16 mouse cellular contexts compared by ENCODE assay signal in the genomic region with DNA sequence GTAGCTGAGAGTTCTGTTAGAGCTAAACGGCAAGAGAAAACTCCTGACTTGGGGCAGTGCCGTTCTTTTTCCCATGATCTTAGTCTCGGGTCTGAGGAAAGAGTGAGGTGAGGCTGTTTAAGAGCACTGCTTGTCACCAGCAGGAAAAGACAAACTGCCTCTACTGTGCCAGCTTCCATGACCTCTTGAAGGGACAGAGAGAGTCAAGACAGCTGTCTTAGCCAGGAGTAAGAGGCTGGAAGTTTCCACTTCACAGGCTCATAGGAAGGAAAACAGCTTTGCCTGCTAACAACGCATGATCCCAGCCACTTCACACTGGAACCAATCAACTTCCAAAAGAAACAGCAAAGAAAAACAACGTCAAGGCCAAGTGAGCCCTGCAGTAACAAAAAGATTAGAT. TPM values are rescaled to one million over a fixed set of nuclear protein-coding genes. Genes with fewer than 3 reads are reported as not detected.
DNase-seq lines count a peak whose midpoint lies in the region; ATAC-seq and TF ChIP-seq lines count a peak whose summit lies in the region.
"Had no signal": no experiment of that assay in that cellular context is flagged by ENCODE, and none has a peak within 500 bp of the region (broad histone marks: within the 10 kb centered on the region; RNA-seq: fewer than 3 reads in every experiment).

No protein-coding gene starts in this region.

- no peak for TF ChIP-seq CTCF in heart, postnatal 0 days (IDR thresholded peaks at IDR 0.05; ENCODE audit: low read depth)
- TF ChIP-seq CTCF in lung, postnatal 0 days (IDR thresholded peaks at IDR 0.05): no peak
- no peak for TF ChIP-seq CTCF in stomach, postnatal 0 days (IDR thresholded peaks at IDR 0.05; ENCODE audit: low read depth)

- no peak for TF ChIP-seq EP300 in heart, postnatal 0 days (IDR thresholded peaks at IDR 0.05; ENCODE audit: low read depth)
- TF ChIP-seq EP300 in lung, postnatal 0 days (IDR thresholded peaks at IDR 0.05): no peak
- no peak for TF ChIP-seq EP300 in stomach, postnatal 0 days (optimal IDR thresholded peaks at IDR 0.05)

- H3K9ac ChIP-seq in heart, postnatal 0 days (replicated peaks; ENCODE audit: low read depth, low read length): no peak overlapping the region
- no peak overlapping the region for H3K9ac ChIP-seq in lung, postnatal 0 days (replicated peaks; ENCODE audit: low read depth)
- H3K9ac ChIP-seq in stomach, postnatal 0 days (ENCODE audit: low read length): no peak overlapping the region
- H3K9ac ChIP-seq: forebrain, embryonic 15.5 days; limb, embryonic 12.5 days; liver, embryonic 15.5 days; midbrain, embryonic 13.5 days had no signal

- H3K36me3 ChIP-seq in heart, postnatal 0 days (replicated peaks; ENCODE audit: control insufficient read depth, insufficient read depth, low read length): peaks cover 56% of the 10 kb centered on the region
- peaks cover 37% of the 10 kb centered on the region; the same call in 1 of the 2 replicates for H3K36me3 ChIP-seq in lung, postnatal 0 days (ENCODE audit: insufficient read depth, low read length)
- peaks cover 14% of the 10 kb centered on the region for H3K36me3 ChIP-seq in stomach, postnatal 0 days (ENCODE audit: control insufficient read depth, insufficient read depth, low read length)

- H3K27ac ChIP-seq in heart, postnatal 0 days (ENCODE audit: low read depth): 0 out of 2 replicates have a peak overlapping the region, but pooled peaks have one; percentile 1
- H3K27ac ChIP-seq in lung, postnatal 0 days (ENCODE audit: low read length): no peak overlapping the region
- 0 out of 2 replicates have a peak overlapping the region, but pooled peaks have one; percentile 13 for H3K27ac ChIP-seq in stomach, postnatal 0 days (replicated peaks)
- H3K27ac ChIP-seq: embryonic facial prominence, embryonic 10.5 days; forebrain, embryonic 15.5 days; left cerebral cortex, adult 2 months; limb, embryonic 12.5 days; liver, embryonic 15.5 days; midbrain, embryonic 13.5 days had no signal

- H3K4me1 ChIP-seq in heart, postnatal 0 days (ENCODE audit: control insufficient read depth, insufficient read depth): peaks cover 28% of the 10 kb centered on the region
- peaks cover 4% of the 10 kb centered on the region; the same call in 1 of the 2 replicates for H3K4me1 ChIP-seq in lung, postnatal 0 days (ENCODE audit: insufficient read depth, low read depth, low read length)
- no peaks in the 10 kb centered on the region for H3K4me1 ChIP-seq in stomach, postnatal 0 days (replicated peaks; ENCODE audit: control insufficient read depth, insufficient read depth)

- intact Hi-C loops in gastrocnemius, postnatal 14 days (cut with DNase I; ENCODE audit: low total_unique reads): no loop called here
- intact Hi-C loops in heart, postnatal 10 days (cut with DNase I): no loop called here

- peak; percentile 29 for DNase-seq in gastrocnemius, adult 18-20 months (ENCODE audit: low spot score)
- DNase-seq in gastrocnemius, postnatal 14 days: no peak
- no peak for DNase-seq in heart, postnatal 0 days (ENCODE audit: low spot score)
- no peak for DNase-seq in heart, postnatal 10 days
- peak; percentile 23 for DNase-seq in lung, postnatal 0 days (ENCODE audit: low spot score)
- DNase-seq in lung, postnatal 36 days: no peak
- no peak for DNase-seq in stomach, postnatal 0 days (ENCODE audit: low spot score)
- DNase-seq: cerebellum, postnatal 25 days; thymus, postnatal 4 days had no signal

- H3K27me3 ChIP-seq in heart, postnatal 0 days (ENCODE audit: control insufficient read depth, insufficient read depth, low read length): no peaks in the 10 kb centered on the region
- H3K27me3 ChIP-seq in lung, postnatal 0 days (replicated peaks; ENCODE audit: insufficient read depth, low read length): no peaks in the 10 kb centered on the region
- H3K27me3 ChIP-seq in stomach, postnatal 0 days (ENCODE audit: control insufficient read depth, insufficient read depth, low read length): no peaks in the 10 kb centered on the region
- H3K27me3 ChIP-seq: forebrain, embryonic 15.5 days; limb, embryonic 12.5 days; liver, embryonic 15.5 days; midbrain, embryonic 13.5 days had no signal

- no peaks in the 10 kb centered on the region for H3K9me3 ChIP-seq in heart, postnatal 0 days (replicated peaks; ENCODE audit: control insufficient read depth, low read length)
- H3K9me3 ChIP-seq in lung, postnatal 0 days (ENCODE audit: low read length): no peaks in the 10 kb centered on the region
- H3K9me3 ChIP-seq in stomach, postnatal 0 days (ENCODE audit: control insufficient read depth, low read length): no peaks in the 10 kb centered on the region
- H3K9me3 ChIP-seq: embryonic facial prominence, embryonic 10.5 days; forebrain, embryonic 15.5 days; limb, embryonic 12.5 days; liver, embryonic 15.5 days; midbrain, embryonic 13.5 days had no signal

- no peak overlapping the region for H3K4me3 ChIP-seq in heart, postnatal 0 days (ENCODE audit: low read depth, low read length)
- H3K4me3 ChIP-seq in lung, postnatal 0 days (ENCODE audit: low read depth, low read length): no peak overlapping the region
- no peak overlapping the region for H3K4me3 ChIP-seq in stomach, postnatal 0 days (ENCODE audit: low read depth, low read length)
- H3K4me3 ChIP-seq: embryonic facial prominence, embryonic 10.5 days; erythroblast, embryonic 14.5 days; forebrain, embryonic 15.5 days; left cerebral cortex, adult 2 months; limb, embryonic 12.5 days; liver, embryonic 15.5 days; midbrain, embryonic 13.5 days had no signal

- no peak for ATAC-seq in heart, postnatal 0 days (ENCODE audit: insufficient read depth, low read depth)
- no peak for ATAC-seq in lung, postnatal 0 days
- no peak for ATAC-seq in stomach, postnatal 0 days (ENCODE audit: low FRiP score, low TSS enrichment)
- ATAC-seq: forebrain, embryonic 15.5 days; midbrain, embryonic 13.5 days had no signal

- no peak overlapping the region for H3K4me2 ChIP-seq in heart, postnatal 0 days (ENCODE audit: low read depth, low read length)
- H3K4me2 ChIP-seq in lung, postnatal 0 days (replicated peaks; ENCODE audit: low read depth, low read length): no peak overlapping the region
- H3K4me2 ChIP-seq in stomach, postnatal 0 days (replicated peaks; ENCODE audit: low read depth): no peak overlapping the region
- H3K4me2 ChIP-seq: forebrain, embryonic 15.5 days; limb, embryonic 12.5 days; liver, embryonic 15.5 days; midbrain, embryonic 13.5 days had no signal

- WGBS in heart, postnatal 0 days: 60% methylated on average over 5 of the region's 5 CpGs
- WGBS in lung, postnatal 0 days: 79% methylated on average over 5 of the region's 5 CpGs
- WGBS in stomach, postnatal 0 days: 73% methylated on average over 5 of the region's 5 CpGs

RNA-seq across cellular contexts. Expression of gene Gabpa, which starts 3.0 kb away (rescaled TPM):
- 10 to 100 TPM; 25.5 to 30.0 TPM for total RNA-seq in gastrocnemius, adult 18-20 months (2021)
- 10 to 100 TPM; 25.5 to 26.7 TPM for total RNA-seq in gastrocnemius, postnatal 14 days (2021)
- total RNA-seq in heart, postnatal 0 days (2014; rRNA removed; ENCODE audit: low replicate concordance): 19.7 and 34.9 TPM in 2 replicates
- 20.3 and 21.1 TPM in 2 replicates for polyA plus RNA-seq in heart, postnatal 0 days (2015; fragmentation: Nextera tagmentation; extraction: Ambion mirVana)
- 10 to 100 TPM; 48.8 to 51.9 TPM for total RNA-seq in heart, postnatal 10 days (2021)
- polyA plus RNA-seq in lung, postnatal 0 days (2015; fragmentation: Nextera tagmentation; extraction: Ambion mirVana): 13.9 and 17.3 TPM in 2 replicates
- 10.8 and 11.1 TPM in 2 replicates for polyA plus RNA-seq in stomach, postnatal 0 days (2015; fragmentation: Nextera tagmentation; extraction: Ambion mirVana)

RNA-seq across cellular contexts. Expression of gene Atp5j, which starts 3.7 kb away (rescaled TPM):
- total RNA-seq in gastrocnemius, adult 18-20 months (2021): 1,000 to 10,000 TPM; 1,092 to 1,176 TPM
- 1,000 to 10,000 TPM; 1,010 to 1,148 TPM for total RNA-seq in gastrocnemius, postnatal 14 days (2021)
- 301 and 405 TPM in 2 replicates for total RNA-seq in heart, postnatal 0 days (2014; rRNA removed; ENCODE audit: low replicate concordance)
- 3,491 and 3,728 TPM in 2 replicates for polyA plus RNA-seq in heart, postnatal 0 days (2015; fragmentation: Nextera tagmentation; extraction: Ambion mirVana)
- 1,000 to 10,000 TPM; 1,523 to 1,629 TPM for total RNA-seq in heart, postnatal 10 days (2021)
- polyA plus RNA-seq in lung, postnatal 0 days (2015; fragmentation: Nextera tagmentation; extraction: Ambion mirVana): 663 and 711 TPM in 2 replicates
- 956 and 984 TPM in 2 replicates for polyA plus RNA-seq in stomach, postnatal 0 days (2015; fragmentation: Nextera tagmentation; extraction: Ambion mirVana)

RNA-seq across cellular contexts. Expression of gene Jam2, which starts 57.8 kb away (rescaled TPM):
- 10 to 100 TPM; 12.2 to 19.0 TPM for total RNA-seq in gastrocnemius, adult 18-20 months (2021)
- 10 to 100 TPM; 19.4 to 24.7 TPM for total RNA-seq in gastrocnemius, postnatal 14 days (2021)
- 20.0 and 28.0 TPM in 2 replicates for total RNA-seq in heart, postnatal 0 days (2014; rRNA removed; ENCODE audit: low replicate concordance)
- 17.4 and 20.1 TPM in 2 replicates for polyA plus RNA-seq in heart, postnatal 0 days (2015; fragmentation: Nextera tagmentation; extraction: Ambion mirVana)
- total RNA-seq in heart, postnatal 10 days (2021): 10 to 100 TPM; 56.7 to 69.4 TPM
- 33.2 and 38.2 TPM in 2 replicates for polyA plus RNA-seq in lung, postnatal 0 days (2015; fragmentation: Nextera tagmentation; extraction: Ambion mirVana)
- polyA plus RNA-seq in stomach, postnatal 0 days (2015; fragmentation: Nextera tagmentation; extraction: Ambion mirVana): 6.3 and 6.4 TPM in 2 replicates
- polyA plus RNA-seq: erythroblast, embryonic 14.5 days had no signal

Comparison
In these comparisons a context has a peak if more than half of its experiments do, and no peak if none do; other contexts are left out.
1. DNase-seq: peak in gastrocnemius, adult 18-20 months (single experiment) and lung, postnatal 0 days (single experiment); none in gastrocnemius, postnatal 14 days (single experiment), heart, postnatal 0 days (single experiment), heart, postnatal 10 days (0 of 2), lung, postnatal 36 days (single experiment) and stomach, postnatal 0 days (single experiment).